Mouse (Mus musculus) hindlimb bud, embryonic 11.5 days (tissue): ENCODE results near the gene Sptbn1.

ENCODE experiments used
- DNase-seq: peaks from one replicate; pipeline ENCODE4 v3.0.0-alpha.2; 2012; ENCODE audit warnings: low read depth, low spot score; ENCODE audit errors: extremely low spot score

The Sptbn1 gene

GRCm38 (mm10) chr11:30139165-30139826 lies 128.7 kb downstream of the Sptbn1 start:
- no peak for DNase-seq

GRCm38 (mm10) chr11:30137081-30137480 lies 130.9 kb downstream of the Sptbn1 start:
- no peak for DNase-seq

- no peak for DNase-seq
Observed at GRCm38 (mm10) chr11:30134058-30134457, 133.9 kb downstream of the Sptbn1 start.

- DNase-seq = no peak
Observed at GRCm38 (mm10) chr11:30132581-30132980, 135.4 kb downstream of the Sptbn1 start.

GRCm38 (mm10) chr11:30131640-30132039 lies 136.3 kb downstream of the Sptbn1 start:
- no peak for DNase-seq

- DNase-seq = no peak
Observed at GRCm38 (mm10) chr11:30129339-30129738, 138.6 kb downstream of the Sptbn1 start.

- DNase-seq = no peak
Observed at GRCm38 (mm10) chr11:30126840-30127239, 141.1 kb downstream of the Sptbn1 start.

GRCm38 (mm10) chr11:30118038-30118437 lies 149.9 kb downstream of the Sptbn1 start:
- no peak for DNase-seq

- DNase-seq = no peak
Observed at GRCm38 (mm10) chr11:30113631-30114030, 154.3 kb downstream of the Sptbn1 start.

- no peak for DNase-seq
Observed at GRCm38 (mm10) chr11:30110634-30111033, 157.3 kb downstream of the Sptbn1 start.

- DNase-seq = no peak
Observed at GRCm38 (mm10) chr11:30104177-30104576, 163.8 kb downstream of the Sptbn1 start.

GRCm38 (mm10) chr11:30102594-30102993 lies 165.4 kb downstream of the Sptbn1 start:
- DNase-seq = no peak

GRCm38 (mm10) chr11:30101796-30102195 lies 166.2 kb downstream of the Sptbn1 start:
- DNase-seq = no peak

GRCm38 (mm10) chr11:30101162-30101561 lies 166.8 kb downstream of the Sptbn1 start:
- no peak for DNase-seq

- DNase-seq = no peak
Observed at GRCm38 (mm10) chr11:30099916-30100315, 168.1 kb downstream of the Sptbn1 start.

GRCm38 (mm10) chr11:30095212-30095773 lies 172.7 kb downstream of the Sptbn1 start:
- no peak for DNase-seq

GRCm38 (mm10) chr11:30091892-30092291 lies 176.1 kb downstream of the Sptbn1 start:
- DNase-seq = no peak

- DNase-seq = no peak
Observed at GRCm38 (mm10) chr11:30085114-30085513, 182.9 kb downstream of the Sptbn1 start.

GRCm38 (mm10) chr11:30057299-30057698 lies 210.7 kb downstream of the Sptbn1 start:
- no peak for DNase-seq
